Mouse (Mus musculus) cerebellum, adult 11-12 months (tissue): ENCODE measurements at regions not wholly inside any gene's neighbourhood (a gene's known extent, or its start where the extent isn't known, plus 50 kb on each side); places are given as distances from the start of the nearest gene placed in this dataset.

Source experiments
- DNase-seq: peaks from one replicate; pipeline ENCODE4 v3.0.0; 2022

DNA sequence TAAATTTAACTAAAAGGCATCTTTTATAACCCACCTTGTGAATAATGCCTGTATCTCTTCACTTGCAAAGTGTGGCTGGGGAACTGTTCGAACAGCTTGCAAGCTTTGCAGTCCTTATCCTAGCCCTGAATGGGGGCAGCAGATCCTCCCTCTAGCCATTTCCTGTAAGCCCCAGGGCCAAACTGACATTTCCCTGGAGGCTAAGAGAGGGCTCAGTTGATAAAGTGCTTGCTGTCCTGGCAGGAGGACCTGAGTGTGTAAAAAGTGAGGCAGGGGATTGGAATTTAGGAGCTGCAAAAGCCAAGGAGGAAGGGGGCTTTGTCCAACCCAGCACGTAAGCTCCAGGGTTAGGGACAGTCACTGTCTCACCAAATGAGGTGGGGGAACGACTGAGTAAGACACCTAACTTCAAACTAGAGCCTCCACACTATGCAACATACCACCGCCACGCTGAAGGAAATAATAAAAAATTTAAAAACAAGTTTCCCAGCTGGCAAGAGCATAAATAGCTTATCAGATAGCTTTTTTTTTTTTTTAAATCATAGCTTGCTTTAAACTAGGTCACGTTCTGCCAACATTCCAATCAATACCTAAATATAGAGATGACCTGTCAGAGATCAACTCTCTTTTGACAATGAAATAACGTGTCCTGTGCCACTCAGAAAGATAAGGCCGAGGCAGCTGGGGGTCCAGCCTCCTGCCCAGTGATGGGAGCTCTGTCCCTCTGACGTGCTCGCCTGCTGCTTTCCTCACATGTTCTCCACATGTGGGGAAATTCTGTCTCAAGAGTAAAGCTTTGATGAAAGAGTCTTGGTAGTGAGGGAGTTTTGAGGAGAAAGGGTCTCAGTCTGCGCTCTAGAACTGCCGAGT, 146.0 kb downstream of the Zfp36l1 start:
- DNase-seq: no peak

DNA sequence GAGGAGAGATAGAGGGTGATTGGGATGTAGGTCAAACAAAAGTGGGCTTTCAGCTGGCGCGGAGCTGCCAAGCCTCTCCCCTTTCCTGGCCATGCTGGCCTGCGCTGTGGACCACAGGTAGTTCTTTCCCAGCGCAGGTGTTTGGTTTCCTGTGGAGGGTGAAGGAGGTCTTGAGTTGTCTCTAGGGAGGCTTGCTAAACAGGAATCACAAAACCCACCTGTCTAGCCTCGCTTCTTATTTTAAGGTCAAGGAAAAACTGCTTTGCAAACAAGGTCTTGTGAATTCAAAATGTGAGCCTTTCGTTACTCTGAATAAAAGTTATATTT, 146.6 kb downstream of the Zfp36l1 start:
- DNase-seq: no peak

DNA sequence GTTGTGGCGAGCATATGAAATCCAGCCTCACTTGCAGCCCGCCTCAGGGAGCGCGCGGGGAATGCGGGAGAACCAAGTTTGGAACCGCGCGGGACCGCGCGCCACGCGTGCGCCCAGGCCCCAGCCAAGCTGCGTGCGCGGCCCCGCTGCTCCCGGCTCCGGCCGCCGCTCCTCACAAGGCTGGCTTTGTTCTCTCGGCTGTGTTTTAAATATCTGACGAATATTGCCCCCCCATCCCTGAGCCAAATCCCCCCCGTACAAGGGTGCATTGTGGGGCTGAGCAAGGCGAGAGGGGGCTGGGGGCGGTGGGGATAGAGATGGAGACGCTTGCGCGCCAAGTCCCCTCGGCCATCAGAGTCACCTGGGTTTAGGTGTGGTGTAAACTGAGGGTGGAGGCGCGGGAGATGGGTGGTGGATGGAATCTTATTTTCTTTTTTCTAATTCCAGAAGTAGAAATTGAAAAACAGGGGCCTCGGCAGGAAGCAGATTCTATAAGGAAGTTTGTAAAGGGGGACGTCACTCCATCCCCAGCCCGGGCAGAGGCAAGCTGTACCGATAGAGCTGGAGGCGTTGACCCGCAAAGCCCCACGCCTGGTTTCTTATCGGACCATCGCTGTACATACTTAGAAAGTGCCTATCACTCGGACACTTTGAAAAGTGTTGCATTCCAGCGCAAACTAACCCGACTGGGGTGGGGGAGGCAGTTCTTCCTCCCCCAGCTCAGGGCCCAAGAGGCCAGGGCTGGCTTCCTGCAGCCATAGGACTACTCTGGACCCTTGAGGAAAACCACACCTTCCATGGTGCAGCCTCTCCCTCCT, 147.1 kb downstream of the Zfp36l1 start:
- no peak for DNase-seq

DNA sequence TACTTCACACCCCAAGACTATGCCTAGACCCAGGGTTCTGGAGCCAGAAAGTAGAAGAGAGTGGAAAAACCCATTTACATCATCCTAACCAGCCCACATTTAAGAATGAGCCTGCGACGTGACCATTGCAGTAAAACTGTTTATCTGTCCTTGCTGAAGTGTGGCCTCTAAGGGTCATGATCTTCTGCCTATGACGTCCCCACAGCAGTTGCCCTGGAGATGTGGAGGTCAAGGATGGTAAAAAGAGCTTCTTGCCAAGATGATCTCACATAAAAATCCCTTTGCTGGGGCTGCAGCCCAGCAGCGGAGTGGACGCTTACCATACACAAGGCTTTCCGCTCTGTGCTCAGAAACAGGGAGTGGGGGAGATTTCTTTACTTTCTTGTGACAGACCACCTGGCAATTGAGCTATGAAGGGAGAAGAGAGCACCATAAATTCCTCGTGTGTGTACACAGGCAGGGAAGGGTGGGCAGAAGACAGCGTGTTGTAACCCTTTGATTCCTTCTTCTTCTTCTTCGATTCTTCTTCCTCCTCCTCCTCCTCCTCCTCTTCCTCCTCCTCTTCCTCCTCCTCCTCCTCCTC, 149.3 kb downstream of the Zfp36l1 start:
- DNase-seq: no peak

DNA sequence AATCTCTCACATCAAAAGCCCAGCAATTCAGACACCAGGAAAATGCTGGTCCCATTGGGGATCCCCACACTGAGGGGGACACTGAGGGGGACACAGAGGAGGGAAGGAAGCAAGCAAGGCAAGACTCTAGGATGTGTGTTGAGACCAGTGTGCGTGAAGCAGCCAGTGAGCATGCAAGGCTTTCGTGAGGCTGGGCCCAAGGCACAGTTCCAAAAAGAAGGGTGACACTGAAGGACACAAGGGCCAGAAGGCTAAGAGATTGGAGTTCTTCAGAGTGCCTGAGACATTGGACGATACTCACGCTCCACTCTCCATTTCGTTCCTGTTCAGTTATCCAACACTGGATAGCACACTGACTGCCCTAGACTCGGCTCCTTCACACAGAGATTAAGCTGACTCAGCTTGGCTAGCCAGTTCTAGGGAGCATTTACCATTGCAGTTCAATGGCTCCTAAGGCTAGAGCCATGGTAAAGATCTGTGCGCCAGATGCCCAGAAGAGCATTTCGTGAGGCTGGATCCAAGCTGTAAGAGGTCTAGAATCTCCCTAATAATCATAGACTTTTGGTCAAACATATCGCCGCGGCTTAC, 150.1 kb downstream of the Zfp36l1 start:
- DNase-seq: no peak

DNA sequence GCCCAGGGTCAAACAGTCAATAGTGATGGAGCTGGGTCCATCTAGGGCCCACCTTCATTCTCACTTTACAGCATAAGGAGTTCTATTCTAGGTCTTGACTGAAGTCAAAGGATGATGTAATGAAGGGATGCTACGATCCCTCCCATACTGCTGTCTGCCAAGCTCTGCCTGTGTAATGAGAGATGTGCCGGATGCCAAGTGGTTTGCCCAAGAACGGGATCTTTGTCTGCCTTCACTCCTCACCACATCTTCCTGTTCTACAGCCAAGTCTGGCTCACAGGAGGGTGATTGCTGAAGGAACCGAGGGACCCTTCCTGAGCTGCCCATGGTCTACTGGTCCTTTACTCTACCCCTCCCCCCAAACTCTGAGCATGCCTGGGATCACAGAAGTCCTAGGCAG, 150.9 kb downstream of the Zfp36l1 start:
- DNase-seq: no peak

DNA sequence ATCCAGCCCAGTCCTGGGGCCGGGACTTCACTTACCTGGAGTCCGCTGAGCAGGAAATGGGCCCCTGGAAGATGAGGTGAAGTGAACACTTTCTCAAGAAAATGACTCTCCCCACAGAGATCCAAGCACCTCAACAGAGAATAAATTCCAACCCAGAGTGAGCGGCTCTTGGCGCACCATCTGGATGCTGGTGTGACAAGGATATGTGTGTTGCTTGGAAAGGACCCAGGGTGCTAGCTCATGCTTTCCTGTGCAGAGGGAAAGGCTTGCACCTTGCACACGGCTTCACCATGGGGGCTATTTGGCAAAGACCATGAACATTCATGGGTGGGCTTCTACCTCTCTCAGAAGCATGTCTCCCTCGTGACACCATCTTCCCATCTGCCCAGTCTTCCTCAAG, 151.7 kb downstream of the Zfp36l1 start:
- no peak for DNase-seq

DNA sequence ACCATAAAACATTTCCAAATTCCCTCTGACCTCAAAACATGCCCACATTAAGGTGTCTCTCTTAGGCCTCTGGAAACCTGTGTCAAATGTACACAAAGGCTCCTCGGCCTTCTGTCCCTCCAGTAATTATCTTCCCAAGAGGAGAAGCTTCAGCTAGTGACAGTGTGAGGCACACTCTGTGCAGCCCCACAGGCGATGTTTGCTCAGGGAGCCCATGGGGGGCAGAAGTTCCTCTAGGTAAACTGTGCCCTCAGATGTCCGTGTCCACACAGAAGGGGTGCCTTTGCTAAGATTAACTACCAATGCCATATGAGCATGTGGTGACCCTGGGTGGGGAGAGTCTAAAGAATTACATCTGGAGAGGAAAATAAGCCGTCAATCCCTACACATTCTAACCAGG, 152.4 kb downstream of the Zfp36l1 start:
- no peak for DNase-seq

DNA sequence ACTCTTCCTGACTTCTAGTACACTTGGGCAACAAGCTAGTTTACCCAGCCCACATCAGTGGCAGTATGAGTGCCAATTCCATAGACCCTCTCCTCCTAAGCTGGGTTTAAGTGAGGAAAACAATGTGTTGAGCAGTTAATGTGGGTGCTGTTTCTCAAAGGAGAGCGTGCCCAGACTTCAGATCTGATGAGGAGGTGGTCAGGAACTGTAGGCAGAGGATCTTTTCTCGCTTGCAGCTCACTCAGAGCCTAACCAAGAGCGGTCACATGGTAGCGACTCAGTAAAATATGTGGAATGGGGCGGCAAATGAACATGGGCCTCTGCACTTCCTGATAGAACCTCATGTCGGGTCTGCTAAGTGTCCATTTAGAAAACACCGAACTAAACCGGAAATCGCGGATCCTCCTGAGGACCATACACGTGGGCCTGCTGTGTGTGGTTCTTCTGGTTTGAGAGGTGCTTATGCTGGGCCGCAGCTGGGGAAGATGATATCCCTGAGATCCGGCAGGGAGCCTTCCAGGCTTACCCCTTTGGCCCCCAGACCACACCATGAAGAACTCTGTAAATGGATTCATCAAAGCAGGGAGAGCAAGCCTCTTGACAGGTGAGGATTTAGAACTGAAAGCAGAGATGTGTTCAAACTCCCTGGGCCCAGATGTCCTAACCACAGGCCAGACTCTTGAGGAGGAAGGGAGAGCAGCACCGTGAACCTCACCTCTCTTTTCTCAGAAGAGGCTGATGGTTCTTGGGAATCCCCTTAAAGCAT, 153.1 kb downstream of the Zfp36l1 start:
- no peak for DNase-seq

DNA sequence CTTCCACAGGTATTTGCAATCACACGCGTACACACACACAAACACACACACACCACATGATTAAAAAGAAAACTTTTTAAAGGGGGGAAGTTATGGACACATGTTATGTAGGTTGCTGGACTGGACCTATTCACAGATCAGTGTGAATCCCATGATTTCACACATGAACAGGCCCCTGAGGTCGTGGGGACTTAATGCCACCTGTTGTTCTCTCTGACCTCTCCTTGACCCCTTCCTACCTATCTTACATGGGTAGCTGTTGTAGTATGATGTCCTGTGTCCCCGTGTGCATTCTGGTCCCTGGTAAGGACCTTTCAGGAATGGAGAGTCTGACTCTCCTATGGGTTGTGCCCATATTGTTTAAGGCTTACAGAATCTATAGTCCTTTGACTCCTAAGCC, 155.6 kb downstream of the Zfp36l1 start:
- DNase-seq: no peak

DNA sequence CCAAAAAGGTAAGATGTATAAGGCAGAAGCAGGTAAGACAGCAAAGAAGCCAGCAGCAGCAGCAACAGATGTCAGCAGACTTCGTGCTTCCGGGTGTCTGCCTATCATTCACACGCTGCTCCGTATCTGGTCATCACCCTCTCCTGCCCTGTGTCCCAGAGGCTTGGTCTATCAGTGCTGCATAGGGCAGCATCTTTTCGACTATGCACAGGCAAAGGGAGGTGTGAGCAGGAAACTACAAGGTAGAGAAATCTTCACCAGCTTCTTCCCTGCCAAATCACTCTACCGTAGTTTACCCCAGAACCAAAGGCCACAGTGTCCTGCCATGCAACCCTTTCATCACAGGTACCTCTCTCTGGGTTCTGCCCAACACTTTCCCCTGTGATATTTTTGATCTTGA, 156.5 kb downstream of the Zfp36l1 start:
- DNase-seq: no peak

DNA sequence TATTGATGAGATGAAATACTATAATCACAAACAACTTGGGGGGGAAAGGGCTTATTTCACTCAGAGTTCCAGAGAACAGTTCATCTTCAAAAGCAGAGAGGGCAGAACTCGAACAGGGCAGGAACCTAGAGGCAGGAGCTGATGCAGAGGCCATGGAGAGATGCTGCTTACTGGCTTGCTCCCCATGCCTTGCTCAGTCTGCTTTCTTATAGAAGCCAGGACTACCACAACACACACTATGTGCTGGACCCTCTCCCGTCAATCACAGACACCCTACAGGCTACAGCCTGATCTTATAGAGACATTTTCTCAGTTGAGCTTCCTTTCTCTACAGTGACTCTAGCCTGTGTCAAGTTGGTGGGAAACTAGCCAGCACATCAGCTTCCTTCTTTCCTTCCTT, 157.3 kb downstream of the Zfp36l1 start:
- DNase-seq: no peak

DNA sequence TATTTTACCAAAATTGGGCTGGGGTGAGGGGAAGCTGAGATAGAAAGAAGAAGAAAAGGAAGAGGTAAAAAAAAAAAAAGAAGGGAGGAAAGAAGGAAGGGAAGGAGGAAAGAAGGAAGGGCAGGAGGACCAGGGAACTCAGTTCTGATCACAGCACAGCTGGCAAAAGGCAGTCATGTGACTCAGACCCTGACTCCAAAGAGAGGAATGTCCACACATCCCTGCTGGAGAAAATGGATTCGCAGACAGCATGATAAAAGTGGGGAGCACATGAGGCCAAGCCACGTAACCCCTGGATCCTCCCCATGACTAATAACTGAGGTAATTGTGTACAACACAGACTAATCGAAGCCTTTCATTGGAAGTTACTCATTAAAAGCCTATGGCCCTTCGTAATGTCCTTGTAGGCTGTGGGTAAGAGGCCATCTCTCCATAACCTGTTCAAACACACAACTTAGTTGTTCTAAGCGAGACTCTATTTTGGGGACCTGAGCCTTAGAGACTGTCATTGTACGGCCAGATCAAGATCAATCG, 162.2 kb downstream of the Zfp36l1 start:
- no peak for DNase-seq

DNA sequence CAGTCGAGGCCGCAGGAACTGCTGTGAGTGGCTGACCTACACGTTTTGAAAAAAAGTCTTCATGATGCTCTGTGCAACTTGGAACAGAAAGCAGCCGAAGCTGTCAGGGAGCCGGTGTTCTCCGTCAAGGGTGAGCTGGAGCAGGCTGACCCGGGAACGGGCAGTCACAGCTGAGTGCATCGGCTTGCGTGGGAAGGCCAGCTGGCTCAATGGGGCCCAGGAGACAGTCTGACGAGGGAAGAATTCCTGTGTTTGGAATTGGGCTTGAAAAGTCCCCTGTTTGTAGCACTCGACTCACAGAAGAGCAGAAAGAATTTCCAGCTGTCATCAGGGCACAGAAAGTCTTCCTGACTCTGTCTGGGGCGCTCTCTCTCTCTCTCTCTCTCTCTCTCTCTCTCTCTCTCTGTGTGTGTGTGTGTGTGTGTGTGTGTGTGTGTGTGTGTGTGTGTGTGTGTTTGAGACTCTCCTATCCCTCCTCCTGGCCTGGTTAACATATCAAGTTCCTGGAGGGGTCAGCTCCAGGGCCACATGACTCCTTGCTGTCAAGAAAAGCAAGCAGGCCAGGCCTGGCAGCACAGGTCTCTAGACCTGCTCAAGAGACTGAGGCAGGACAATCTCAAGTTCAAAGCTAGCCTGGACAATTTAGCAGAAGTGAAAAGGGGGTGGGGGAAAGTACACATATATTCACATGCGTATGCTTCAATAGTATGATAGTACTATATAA, 163.6 kb downstream of the Zfp36l1 start:
- DNase-seq: no peak

DNA sequence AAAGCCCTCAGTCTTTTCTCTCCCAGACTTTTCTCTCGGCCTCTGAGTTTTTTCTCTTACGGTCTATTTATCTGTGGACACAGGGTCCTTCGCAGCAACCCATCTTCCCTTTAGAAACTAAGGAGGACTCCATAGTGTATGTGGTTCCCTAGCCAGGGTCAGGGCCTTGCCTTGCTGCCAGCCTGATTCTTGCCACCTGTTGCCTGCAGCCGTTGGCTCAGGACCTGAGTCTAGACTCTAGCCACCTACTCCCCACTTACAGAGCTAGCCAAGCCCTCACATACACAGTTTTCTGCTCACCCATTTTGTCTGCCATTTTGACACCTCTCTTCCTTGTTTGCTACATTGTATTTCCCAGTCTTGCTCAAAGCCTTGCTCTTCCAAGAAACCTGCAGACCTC, 165.2 kb downstream of the Zfp36l1 start:
- DNase-seq: no peak

DNA sequence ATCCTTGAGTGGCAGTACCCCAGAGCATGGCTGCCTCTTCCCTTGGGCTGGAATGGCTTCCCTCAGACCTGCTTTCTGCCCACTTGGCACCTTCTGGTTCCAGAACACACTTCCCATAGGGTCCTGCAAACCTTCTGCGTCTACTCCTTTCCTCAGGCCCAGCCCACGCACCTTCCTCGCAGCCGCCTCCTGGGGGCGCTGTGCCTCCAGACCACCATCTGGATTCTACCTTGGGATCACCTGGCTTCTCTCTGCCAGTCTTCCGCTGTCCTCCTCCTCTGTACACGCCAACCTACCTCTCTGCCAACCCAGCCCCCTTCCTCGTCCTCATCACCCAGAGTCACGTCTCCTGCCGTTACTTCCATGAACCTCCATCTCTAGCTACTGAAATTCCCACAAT, 166.0 kb downstream of the Zfp36l1 start:
- no peak for DNase-seq

DNA sequence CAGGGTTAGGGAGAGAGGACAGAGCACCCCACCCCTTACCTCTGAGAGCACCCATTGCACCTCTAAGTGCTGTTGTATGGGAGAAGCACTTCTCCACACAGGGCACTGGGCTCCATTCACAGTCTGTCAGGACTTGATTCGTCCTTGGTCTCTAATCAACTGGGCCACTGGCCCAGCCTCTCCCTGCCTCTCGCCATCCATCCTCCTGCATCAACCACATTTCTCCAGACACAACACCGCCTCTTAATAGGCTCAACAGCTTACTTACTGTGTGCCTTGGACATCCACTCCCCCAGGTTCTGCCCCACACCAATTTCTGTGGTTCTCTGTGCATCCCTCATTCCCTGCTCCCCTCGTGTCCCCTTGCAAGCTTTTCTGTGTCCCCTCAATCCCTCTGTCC, 166.9 kb downstream of the Zfp36l1 start:
- DNase-seq: no peak

DNA sequence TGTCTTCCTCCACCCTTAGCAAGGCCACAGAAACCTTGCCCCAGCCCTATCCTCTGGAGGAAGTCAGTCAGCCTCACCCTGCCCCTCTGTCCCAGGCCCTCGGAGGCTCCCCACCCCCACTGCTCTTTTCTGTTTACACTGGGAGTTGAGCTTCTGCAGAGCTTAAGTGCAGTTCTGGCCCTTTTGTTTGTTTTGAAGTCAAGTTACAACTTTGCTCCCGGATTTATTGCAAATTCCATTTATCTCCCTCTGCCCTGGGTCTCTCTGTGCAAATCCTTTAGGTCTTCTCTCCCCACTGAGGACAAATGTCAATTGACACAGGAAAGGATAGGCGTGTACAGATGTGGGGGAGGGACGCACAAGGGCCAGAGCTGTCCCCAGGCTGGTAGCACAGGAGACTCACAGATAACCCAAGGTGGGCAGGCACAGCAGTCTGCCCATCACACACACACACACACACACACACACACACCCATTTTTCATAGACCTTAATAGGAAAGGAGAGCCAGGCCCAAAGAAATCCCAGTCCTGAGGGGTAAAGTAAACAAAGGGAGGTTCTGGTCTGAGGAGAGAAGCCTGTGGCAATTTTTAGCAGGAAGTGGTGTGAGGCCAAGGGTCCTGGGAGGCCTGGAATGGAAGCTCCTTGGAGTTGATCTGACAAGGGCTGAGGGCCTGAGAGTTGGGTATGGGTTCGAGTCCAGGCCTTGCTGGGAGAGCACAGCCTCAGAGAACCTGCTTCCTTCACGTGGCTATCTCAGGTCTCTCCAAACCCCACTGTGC, 167.9 kb downstream of the Zfp36l1 start:
- no peak for DNase-seq

DNA sequence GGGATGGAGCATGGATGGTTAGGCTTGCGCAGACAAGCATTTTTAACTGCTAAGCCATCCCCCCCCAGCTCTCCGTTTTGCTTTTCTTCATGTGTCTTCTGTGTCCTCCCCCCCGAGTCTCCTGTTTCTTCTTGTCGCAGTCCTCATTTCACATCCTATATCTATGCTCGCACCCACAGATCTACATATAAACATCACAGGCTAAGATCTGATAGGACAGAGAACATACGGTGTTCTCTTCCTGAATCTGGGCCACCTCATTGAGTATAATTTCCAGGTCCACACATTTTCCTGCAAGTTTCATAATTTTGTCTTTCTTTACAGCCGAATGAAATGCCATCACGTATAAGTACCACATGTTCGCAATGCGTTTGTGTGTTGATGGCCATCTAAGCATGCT, 168.7 kb downstream of the Zfp36l1 start:
- DNase-seq: no peak

DNA sequence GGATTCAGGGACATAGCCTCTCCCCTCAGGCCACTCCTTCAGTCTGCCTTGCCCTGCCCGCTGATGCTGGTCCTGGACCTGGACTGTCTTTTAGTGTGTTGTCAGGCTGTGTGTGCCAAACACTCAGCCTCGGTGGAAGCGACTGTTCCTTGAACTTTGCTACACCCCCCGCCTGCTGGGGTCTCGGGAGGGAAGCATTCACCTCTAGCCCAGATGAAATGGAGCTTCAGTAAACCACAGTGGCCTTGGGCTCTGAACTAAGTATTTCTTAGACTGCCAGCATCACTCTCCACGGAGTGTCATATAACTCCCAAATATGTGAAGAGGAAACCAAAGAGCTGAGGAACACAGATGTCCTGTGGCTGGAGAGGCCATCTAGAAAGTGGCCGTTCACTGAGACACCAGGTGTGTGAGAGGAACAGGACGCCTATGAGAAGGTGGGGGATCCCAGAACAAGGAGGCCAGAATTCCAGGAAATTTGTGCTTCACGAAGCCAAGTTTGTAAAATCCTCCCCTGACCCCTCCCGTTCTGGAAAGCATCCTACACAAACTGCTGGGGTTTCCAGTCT, 170.2 kb downstream of the Zfp36l1 start:
- no peak for DNase-seq

DNA sequence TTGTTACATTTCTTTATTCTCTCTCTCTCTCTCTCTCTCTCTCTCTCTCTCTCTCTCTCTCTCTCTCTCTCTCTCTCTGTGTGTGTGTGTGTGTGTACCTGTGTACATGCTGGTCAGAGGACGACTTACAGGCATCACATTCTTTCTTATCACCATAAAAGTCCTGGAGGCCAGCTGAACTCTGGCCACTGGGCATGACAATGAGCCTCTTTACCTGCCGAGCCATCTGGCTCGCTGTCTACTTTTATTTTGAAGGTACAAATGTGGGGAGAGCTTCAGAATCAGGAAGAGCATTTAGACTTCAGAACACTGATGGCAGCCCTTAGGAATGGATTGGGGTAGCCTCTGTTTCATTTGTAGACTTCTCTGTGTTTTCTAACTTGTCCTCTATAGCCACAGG, 171.0 kb downstream of the Zfp36l1 start:
- no peak for DNase-seq
